Mouse (Mus musculus) midbrain, postnatal 0 days (tissue): ENCODE results near the gene Rora. TPM values are rescaled to one million over a fixed set of nuclear protein-coding genes. Genes with fewer than 3 reads are reported as not detected.

Experiments
- ATAC-seq: fragments of 200-750 bp; cut with Nextera tagmentation; 2 replicates; pipeline ENCODE4 v1.8.0; 2017; ENCODE audit warnings: moderate number of reproducible peaks, mild to moderate bottlenecking, moderate TSS enrichment, moderate library complexity; ENCODE audit not compliant: low FRiP score
- DNase-seq: peaks from one replicate; pipeline ENCODE4 v3.0.0-alpha.2; 2015; ENCODE audit warnings: low spot score
- H3K27ac ChIP-seq: fragments of 300-500 bp; sonication (generic); 2 replicates; pipeline ENCODE4 v1.5.1; 2014; ENCODE audit warnings: low read depth, mild to moderate bottlenecking, low read length, mixed read lengths
- H3K27me3 ChIP-seq: fragments of 300-500 bp; sonication (generic); 2 replicates; pipeline ENCODE4 v1.6.1; 2014; ENCODE audit warnings: low read length, control low read depth, mixed read lengths; ENCODE audit not compliant: insufficient read depth
- H3K36me3 ChIP-seq: fragments of 300-500 bp; sonication (generic); 2 replicates; pipeline ENCODE4 v1.6.1; 2014; ENCODE audit warnings: low read length, control low read depth, mixed read lengths; ENCODE audit not compliant: insufficient read depth
- H3K4me1 ChIP-seq: fragments of 300-500 bp; sonication (generic); 2 replicates; pipeline ENCODE4 v1.6.1; 2014; ENCODE audit warnings: mild to moderate bottlenecking, control low read depth, antibody characterized with exemption, low read length, mixed read lengths; ENCODE audit not compliant: insufficient read depth
- H3K4me2 ChIP-seq: fragments of 300-500 bp; sonication (generic); 2 replicates; pipeline ENCODE4 v1.6.1; 2014; ENCODE audit warnings: low read depth, mild to moderate bottlenecking, low read length, mixed read lengths; ENCODE audit not compliant: poor library complexity, severe bottlenecking
- H3K4me3 ChIP-seq: fragments of 300-500 bp; sonication (generic); 2 replicates; pipeline ENCODE4 v1.5.1; 2014; ENCODE audit warnings: low read depth, mild to moderate bottlenecking, low read length, moderate library complexity
- H3K9ac ChIP-seq: fragments of 300-500 bp; sonication (generic); replicated peaks from 2 replicates; pipeline ENCODE4 v1.6.1; 2014; ENCODE audit warnings: mild to moderate bottlenecking, low read length, moderate library complexity, mixed read lengths; ENCODE audit not compliant: poor library complexity, severe bottlenecking
- H3K9me3 ChIP-seq: fragments of 300-500 bp; sonication (generic); 2 replicates; pipeline ENCODE4 v1.6.1; 2016; ENCODE audit warnings: low read length, control low read depth
- CTCF ChIP-seq: IDR thresholded peaks from 2 replicates; pipeline ENCODE4 v1.5.1; 2016; ENCODE audit warnings: antibody characterized with exemption, mild to moderate bottlenecking
- WGBS: fragments of 180-500 bp; shearing (Covaris S2); extraction: QIAGEN DNeasy Blood & Tissue Kit; methylation state at CpG from one replicate; pipeline ENCODE4 v1.1.7; 2014; 5-methylcytosine and 5-hydroxymethylcytosine counted together
- polyA plus RNA-seq: library from polyadenylated mRNA; unstranded; fragments of >200 nt; fragmentation: Nextera tagmentation; extraction: Ambion mirVana; gene quantifications from 2 replicates; pipeline ENCODE4 v1.2.1, GENCODE M21; 2015
- total RNA-seq: library from RNA; depleted of rRNA; stranded (reverse); fragments of >200 nt; gene quantifications from 2 replicates; pipeline ENCODE4 v1.2.3, GENCODE M21; 2014

The Rora gene
- total and polyA plus RNA-seq, 2 experiments from 2014 or later, result 28.2 to 49.6 TPM

DNA sequence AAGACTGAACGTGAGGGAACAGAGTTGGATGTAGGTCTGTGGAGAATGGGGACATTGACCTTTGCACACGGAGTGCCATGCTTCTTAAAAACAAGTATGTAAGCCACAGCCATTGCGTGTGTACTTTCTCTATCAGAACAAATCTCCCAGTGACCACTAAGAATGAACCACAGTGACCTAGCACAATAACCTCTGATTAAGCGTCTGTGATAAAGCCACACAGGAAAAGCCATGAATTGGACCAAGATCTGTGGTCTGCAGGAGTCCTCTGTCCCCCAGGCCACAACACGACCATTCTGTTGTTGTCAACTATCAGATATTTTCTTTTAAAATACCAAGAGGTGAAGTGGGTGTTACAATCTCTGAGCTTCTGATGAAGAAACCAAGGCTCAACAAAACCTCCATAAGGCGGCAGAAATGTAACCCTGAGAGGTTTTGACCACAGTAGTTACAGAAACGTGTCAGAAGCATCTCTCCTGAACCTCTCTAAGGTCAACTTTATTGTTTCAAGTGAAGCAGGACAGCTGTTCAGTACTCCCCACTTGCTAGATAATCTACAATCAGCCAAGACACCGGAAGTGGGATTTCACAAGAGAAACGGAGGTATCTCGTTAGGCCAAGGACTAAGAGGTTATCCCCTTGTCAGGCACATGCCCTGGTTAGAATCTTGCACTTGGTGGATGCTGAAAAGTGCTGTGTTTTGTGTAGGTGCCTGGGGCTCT, 666.5 kb downstream of the Rora start:
- 77% methylated on average over 10 of the region's 10 CpGs for WGBS
- Histone ChIP-seq H3K9me3 (no peaks in the 10 kb centered on the region), H3K4me1 (no peaks in the 10 kb centered on the region; the same call in 1 of the 2 replicates), H3K27me3 (no peaks in the 10 kb centered on the region), H3K4me2 (no peak overlapping the region), H3K9ac (no peak overlapping the region), H3K4me3 (no peak overlapping the region), H3K27ac (no peak overlapping the region), H3K36me3 (no peaks in the 10 kb centered on the region)
- DNase-seq (no peak), ATAC-seq (no peak)
- no peak for TF ChIP-seq CTCF

DNA sequence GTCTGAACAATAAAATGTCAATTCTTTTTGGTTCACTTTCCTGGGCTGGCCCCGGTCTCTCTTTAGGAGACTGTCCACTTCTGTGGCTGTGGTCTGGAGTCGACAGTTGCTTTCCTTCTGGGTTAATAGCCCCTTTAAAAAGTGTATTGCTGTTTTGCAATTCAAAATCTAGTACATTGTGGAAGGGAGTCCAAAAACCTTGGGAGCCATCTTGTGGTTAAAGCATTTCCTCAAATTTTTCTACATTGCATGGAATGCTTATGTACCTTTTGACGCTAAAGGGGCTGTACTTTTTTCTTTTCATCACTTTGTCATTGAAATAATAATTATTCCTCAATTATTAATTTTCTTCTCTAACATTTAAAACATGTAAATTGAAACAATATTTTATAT, 667.0 kb downstream of the Rora start:
- H3K27ac ChIP-seq, result no peak overlapping the region
- H3K4me1 ChIP-seq, result no peaks in the 10 kb centered on the region; the same call in 1 of the 2 replicates
- 52% methylated on average over 3 of the region's 3 CpGs for WGBS
- no peak overlapping the region for H3K4me2 ChIP-seq
- H3K9me3 ChIP-seq, result no peaks in the 10 kb centered on the region
- ATAC-seq, result no peak
- peak; percentile 60 for DNase-seq
- TF ChIP-seq CTCF, result peak; percentile 77
- H3K9ac ChIP-seq, result no peak overlapping the region
- no peaks in the 10 kb centered on the region for H3K36me3 ChIP-seq
- no peaks in the 10 kb centered on the region for H3K27me3 ChIP-seq
- H3K4me3 ChIP-seq, result no peak overlapping the region

DNA sequence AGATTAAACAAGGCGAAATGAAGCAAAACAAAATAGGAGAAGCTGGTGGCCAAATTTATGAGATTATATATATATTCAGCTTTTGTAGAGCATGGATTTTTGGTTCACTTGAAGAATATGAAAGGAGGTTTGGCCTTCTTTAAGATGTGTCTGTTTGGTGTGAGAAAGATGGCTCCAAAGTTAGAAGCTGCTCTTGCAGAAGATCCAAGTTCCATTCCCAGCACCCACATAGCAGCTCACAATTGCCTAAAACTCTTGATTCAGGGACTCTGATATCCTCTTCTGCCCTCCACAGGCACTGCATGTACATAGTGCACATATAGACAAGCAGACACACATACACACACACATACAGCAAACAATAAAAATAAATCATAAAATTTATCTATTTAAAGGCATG, 668.4 kb downstream of the Rora start:
- ATAC-seq (no peak), DNase-seq (no peak)
- Histone ChIP-seq H3K4me3 (no peak overlapping the region), H3K27ac (no peak overlapping the region), H3K27me3 (no peaks in the 10 kb centered on the region), H3K9me3 (no peaks in the 10 kb centered on the region), H3K36me3 (no peaks in the 10 kb centered on the region), H3K4me2 (no peak overlapping the region), H3K9ac (no peak overlapping the region), H3K4me1 (no peaks in the 10 kb centered on the region; the same call in 1 of the 2 replicates)
- WGBS, result 96% methylated on average over 1 of the region's 1 CpGs
- no peak for TF ChIP-seq CTCF

DNA sequence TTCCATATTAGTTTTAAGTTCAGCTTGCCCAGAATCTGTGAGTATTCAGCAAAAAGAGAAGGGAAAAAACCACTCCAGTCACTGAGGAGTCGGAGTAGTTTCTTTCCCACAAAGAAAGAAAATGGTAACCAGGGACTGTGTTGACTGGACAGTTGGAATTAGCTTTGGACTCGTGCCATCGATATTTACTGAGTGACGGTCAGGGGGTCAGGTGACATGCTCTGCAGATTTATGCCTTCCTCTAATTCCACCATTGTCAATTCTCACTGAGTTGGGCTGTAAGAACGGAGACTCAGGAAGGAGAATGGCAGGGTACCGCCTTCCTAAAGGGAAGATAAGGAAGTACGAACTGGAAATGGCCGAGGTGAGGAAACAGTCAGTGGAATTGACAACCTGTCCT, 670.2 kb downstream of the Rora start:
- no peak for ATAC-seq
- Histone ChIP-seq H3K4me2 (no peak overlapping the region), H3K4me1 (no peaks in the 10 kb centered on the region; the same call in 1 of the 2 replicates), H3K27ac (no peak overlapping the region), H3K4me3 (no peak overlapping the region), H3K36me3 (no peaks in the 10 kb centered on the region), H3K9me3 (no peaks in the 10 kb centered on the region), H3K27me3 (no peaks in the 10 kb centered on the region), H3K9ac (no peak overlapping the region)
- TF ChIP-seq CTCF, result no peak
- WGBS, result 71% methylated on average over 8 of the region's 8 CpGs
- no peak for DNase-seq

DNA sequence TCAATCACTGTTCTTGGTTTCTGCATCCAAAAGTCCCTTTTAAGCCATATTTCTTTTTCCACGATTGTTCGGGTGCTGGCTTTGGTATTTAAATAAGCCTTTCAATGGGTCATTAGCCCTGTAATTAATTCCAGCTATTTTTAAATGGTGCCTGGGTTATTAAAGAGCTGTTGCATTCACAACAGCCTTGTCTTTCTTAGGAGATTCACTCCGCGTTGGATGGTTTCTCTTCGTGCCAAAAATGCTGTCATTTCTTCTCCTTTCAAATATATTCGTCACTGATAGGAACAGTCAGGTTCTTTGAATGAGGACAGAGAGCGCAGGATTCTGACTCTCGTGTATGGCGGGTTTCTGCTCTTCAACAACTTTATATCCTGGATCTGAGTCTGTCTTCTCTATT, 673.5 kb downstream of the Rora start:
- no peak overlapping the region for H3K9ac ChIP-seq
- H3K4me1 ChIP-seq, result no peaks in the 10 kb centered on the region
- H3K27ac ChIP-seq, result no peak overlapping the region
- WGBS, result 43% methylated on average over 9 of the region's 9 CpGs
- TF ChIP-seq CTCF, result no peak
- no peaks in the 10 kb centered on the region for H3K9me3 ChIP-seq
- no peak for ATAC-seq
- no peak overlapping the region for H3K4me3 ChIP-seq
- no peak for DNase-seq
- no peak overlapping the region for H3K4me2 ChIP-seq
- H3K27me3 ChIP-seq, result no peaks in the 10 kb centered on the region
- H3K36me3 ChIP-seq, result no peaks in the 10 kb centered on the region

DNA sequence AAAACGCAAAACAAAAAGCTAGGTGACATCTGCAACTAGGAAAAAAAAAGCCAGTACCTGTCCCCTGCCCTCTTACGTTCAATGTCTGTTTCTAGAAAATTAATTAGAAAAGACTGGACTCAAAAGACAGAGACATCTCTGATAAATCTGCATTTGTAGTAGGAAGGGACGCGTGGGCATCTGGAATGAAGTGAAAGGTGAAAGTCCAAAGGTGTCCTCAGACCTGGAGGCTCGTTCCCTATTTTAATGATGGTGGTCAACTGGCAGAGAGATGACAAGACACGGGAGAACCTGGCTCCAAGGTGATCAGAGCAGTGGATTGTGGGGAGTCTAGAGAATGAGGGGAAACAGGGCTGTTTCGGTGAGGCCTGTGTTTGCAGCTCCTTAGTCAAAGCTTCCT, 674.0 kb downstream of the Rora start:
- ATAC-seq, result no peak
- H3K27ac ChIP-seq, result no peak overlapping the region
- no peak overlapping the region for H3K4me2 ChIP-seq
- H3K27me3 ChIP-seq, result no peaks in the 10 kb centered on the region
- no peak overlapping the region for H3K4me3 ChIP-seq
- WGBS, result 87% methylated on average over 7 of the region's 7 CpGs
- no peaks in the 10 kb centered on the region for H3K36me3 ChIP-seq
- H3K9me3 ChIP-seq, result no peaks in the 10 kb centered on the region
- no peak overlapping the region for H3K9ac ChIP-seq
- no peak for DNase-seq
- no peak for TF ChIP-seq CTCF
- H3K4me1 ChIP-seq, result no peaks in the 10 kb centered on the region
